Mouse (Mus musculus) MEL (cell line): ENCODE data around the gene Rin1.
A peak's percentile ranks its signal among the peaks of the same experiment; 100 is the strongest.

Experiments
- CTCF ChIP-seq, 3 experiments: IDR thresholded peaks in 2 of 3; conservative IDR thresholded peaks in 1 of 3; 2 replicates each; pipeline ENCODE4 v1.5.1; 2011 to 2012; ENCODE audit warnings: low read length in 3 of 3, low read depth in 2 of 3, mild to moderate bottlenecking in 2 of 3, improper control_type of control experiment in 1 of 3, inconsistent platforms in 1 of 3, mixed read lengths in 1 of 3, moderate library complexity in 1 of 3; ENCODE audit not compliant: control insufficient read depth in 1 of 3, insufficient read depth in 1 of 3, poor library complexity in 1 of 3, severe bottlenecking in 1 of 3
- ELF1 ChIP-seq: IDR thresholded peaks from 2 replicates; pipeline ENCODE4 v1.6.1; 2014; ENCODE audit warnings: low read depth, mild to moderate bottlenecking, inconsistent platforms, low read length, improper control_type of control experiment, moderate library complexity
- EP300 ChIP-seq, 2 experiments: IDR thresholded peaks; 2 replicates each; pipeline ENCODE4 v1.6.1; 2011; ENCODE audit warnings: improper control_type of control experiment in 2 of 2, low read length in 2 of 2, low read depth in 1 of 2, mild to moderate bottlenecking in 1 of 2
- GATA1 ChIP-seq: IDR thresholded peaks from 2 replicates; pipeline ENCODE4 v1.6.1; 2011; ENCODE audit warnings: low read depth, low read length, improper control_type of control experiment
- KAT2A ChIP-seq: conservative IDR thresholded peaks from 2 replicates; pipeline ENCODE4 v1.6.1; 2012; ENCODE audit warnings: low read depth, low read length, improper control_type of control experiment, inconsistent platforms
- MAFK ChIP-seq: IDR thresholded peaks from 2 replicates; pipeline ENCODE4 v1.6.1; 2011; ENCODE audit warnings: low read depth, mild to moderate bottlenecking, low read length, improper control_type of control experiment, borderline replicate concordance
- MEF2A ChIP-seq: IDR thresholded peaks from 2 replicates; pipeline ENCODE4 v1.6.1; 2014; ENCODE audit warnings: low read depth, mild to moderate bottlenecking, inconsistent platforms, low read length, improper control_type of control experiment; ENCODE audit not compliant: poor library complexity, insufficient replicate concordance, severe bottlenecking; ENCODE audit errors: extremely low read depth
- MYC ChIP-seq: IDR thresholded peaks from 2 replicates; pipeline ENCODE4 v1.6.1; 2011; ENCODE audit warnings: low read depth, mild to moderate bottlenecking, low read length, improper control_type of control experiment, moderate library complexity
- POLR2A ChIP-seq, 2 experiments: IDR thresholded peaks; 2 replicates each; pipeline ENCODE4 v1.6.1; 2011 to 2012; ENCODE audit warnings: low read length in 2 of 2, mild to moderate bottlenecking in 2 of 2, control low read depth in 1 of 2, improper control_type of control experiment in 1 of 2, low read depth in 1 of 2, moderate library complexity in 1 of 2; ENCODE audit not compliant: control insufficient read depth in 1 of 2, insufficient read depth in 1 of 2, poor library complexity in 1 of 2
- RCOR1 ChIP-seq: IDR thresholded peaks from 2 replicates; pipeline ENCODE4 v1.6.1; 2012; ENCODE audit warnings: low read depth, mild to moderate bottlenecking, inconsistent platforms, low read length, improper control_type of control experiment
- TAL1 ChIP-seq: IDR thresholded peaks from 2 replicates; pipeline ENCODE4 v1.6.1; 2012; ENCODE audit warnings: mild to moderate bottlenecking, inconsistent platforms, low read length, moderate library complexity, mixed read lengths
- ZKSCAN1 ChIP-seq: IDR thresholded peaks from 2 replicates; pipeline ENCODE4 v1.6.1; 2012; ENCODE audit warnings: low read depth, mild to moderate bottlenecking, inconsistent platforms, low read length, improper control_type of control experiment, moderate library complexity
- ZMIZ1 ChIP-seq: IDR thresholded peaks from 2 replicates; pipeline ENCODE4 v1.6.1; 2012; ENCODE audit warnings: low read depth, mild to moderate bottlenecking, inconsistent platforms, low read length, improper control_type of control experiment, moderate library complexity
- ZNF384 ChIP-seq: IDR thresholded peaks from 2 replicates; pipeline ENCODE4 v1.6.1; 2012; ENCODE audit warnings: low read depth, mild to moderate bottlenecking, inconsistent platforms, low read length, improper control_type of control experiment

- TF ChIP-seq GATA1 (no peak), EP300 (IDR thresholded peaks at IDR 0.05; ENCODE audit: low read depth in 1 of 2, low read length in 2 of 2) (no peak), CTCF (IDR thresholded peaks at IDR 0.05 in 2 of 3, conservative IDR thresholded peaks at IDR 0.05 in 1 of 3; ENCODE audit: control insufficient read depth in 1 of 3, insufficient read depth in 1 of 3, low read depth in 2 of 3, low read length in 3 of 3, poor library complexity in 1 of 3, severe bottlenecking in 1 of 3) (no peak), MEF2A (no peak), ELF1 (0 out of 2 replicates have a peak, but pooled peaks have one; percentile 63), RCOR1 (no peak), POLR2A (IDR thresholded peaks at IDR 0.05; ENCODE audit: control insufficient read depth in 1 of 2, insufficient read depth in 1 of 2, low read depth in 1 of 2, low read length in 2 of 2, poor library complexity in 1 of 2) (peak; percentile 61 to 81), ZNF384 (no peak), MAFK (no peak), KAT2A (no peak; the same call in 1 of the 2 replicates), ZMIZ1 (peak; percentile 81; the same call in 1 of the 2 replicates), MYC (peak; percentile 84), ZKSCAN1 (no peak), TAL1 (no peak)
Measured at GRCm38 (mm10) chr19:5023621-5024479, 26.4 kb upstream of the Rin1 start, which contains the start of gene Slc29a2.
